Mouse (Mus musculus) ES-E14 (cell line): ENCODE data around the gene Setx. TPM values are rescaled to one million over a fixed set of nuclear protein-coding genes. Genes with fewer than 3 reads are reported as not detected.

ENCODE experiments used
- DNase-seq: peaks from one replicate; pipeline ENCODE4 v3.0.0-alpha.2; 2013; ENCODE audit warnings: low read depth, low spot score
- H3K27ac ChIP-seq: 2 replicates; pipeline ENCODE4 v1.5.1; 2012; ENCODE audit warnings: low read depth, mild to moderate bottlenecking, low read length, moderate library complexity, mixed read lengths; ENCODE audit not compliant: poor library complexity, insufficient read depth, severe bottlenecking
- H3K36me3 ChIP-seq: 2 replicates; pipeline ENCODE4 v1.6.1; 2012; ENCODE audit warnings: mild to moderate bottlenecking, low read length, moderate library complexity, mixed read lengths; ENCODE audit not compliant: control insufficient read depth, poor library complexity, insufficient read depth, severe bottlenecking
- H3K4me1 ChIP-seq, 2 experiments: fragments of 150-350 bp in 1 of 2; sonication (generic) in 1 of 2; 2 replicates each; pipeline ENCODE4 v1.6.1; 2012; ENCODE audit warnings: low read length in 2 of 2, mild to moderate bottlenecking in 1 of 2, mixed read lengths in 1 of 2; ENCODE audit not compliant: control insufficient read depth in 2 of 2, insufficient read depth in 2 of 2, poor library complexity in 1 of 2
- H3K4me3 ChIP-seq, 2 experiments: fragments of 150-350 bp in 1 of 2; sonication (generic) in 1 of 2; 2 replicates each; pipeline ENCODE4 v1.5.1; 2012; ENCODE audit warnings: low read length in 2 of 2, low read depth in 1 of 2, mild to moderate bottlenecking in 1 of 2, mixed read lengths in 1 of 2; ENCODE audit not compliant: insufficient read depth in 1 of 2, poor library complexity in 1 of 2, severe bottlenecking in 1 of 2
- H3K9ac ChIP-seq: 2 replicates; pipeline ENCODE4 v1.6.1; 2012; ENCODE audit warnings: low read depth, mild to moderate bottlenecking, low read length, mixed read lengths; ENCODE audit not compliant: poor library complexity, insufficient read depth, severe bottlenecking
- H3K9me3 ChIP-seq: fragments of 150-350 bp; sonication (generic); 2 replicates; pipeline ENCODE4 v1.6.1; 2012; ENCODE audit warnings: low read depth, mild to moderate bottlenecking, low read length; ENCODE audit not compliant: control insufficient read depth, insufficient read depth
- CHD2 ChIP-seq: IDR thresholded peaks from 2 replicates; pipeline ENCODE4 v1.6.1; 2014; ENCODE audit warnings: mild to moderate bottlenecking, low read depth, low read length, inconsistent platforms
- HCFC1 ChIP-seq: IDR thresholded peaks from 2 replicates; pipeline ENCODE4 v1.6.1; 2012; ENCODE audit warnings: low read length, inconsistent platforms, borderline replicate concordance; ENCODE audit not compliant: insufficient read depth
- MAFK ChIP-seq: IDR thresholded peaks from 2 replicates; pipeline ENCODE4 v1.6.1; 2014; ENCODE audit warnings: mild to moderate bottlenecking, low read depth, low read length, inconsistent platforms; ENCODE audit not compliant: insufficient read depth
- ZC3H11A ChIP-seq: IDR thresholded peaks from 2 replicates; pipeline ENCODE4 v1.6.1; 2012; ENCODE audit warnings: low read depth, mild to moderate bottlenecking, inconsistent platforms, low read length, borderline replicate concordance
- ZNF384 ChIP-seq: IDR thresholded peaks from 2 replicates; pipeline ENCODE4 v1.6.1; 2012; ENCODE audit warnings: low read depth, low read length, inconsistent platforms
- in situ Hi-C, 2 experiments: fragments of 600-800 bp; cut with MboI; formaldehyde crosslinking; loops; one replicate each; pipeline ENCODE4 v1.15.1; 2025; ENCODE audit warnings: low sequenced_read_pairs in 2 of 2, inconsistent platforms in 1 of 2; ENCODE audit not compliant: unreplicated experiment in 2 of 2
- total RNA-seq: library from RNA; depleted of rRNA; stranded (reverse); fragments of 300-350 nt; gene quantifications from 2 replicates; pipeline ENCODE4 v1.2.3, GENCODE M21; 2012

Setx gene
- total RNA-seq, 1 experiment: 123 TPM

- Histone ChIP-seq H3K4me1 (peaks cover 5 to 19% of the 10 kb centered on the region in 2 experiments), H3K36me3 (peaks cover 3% of the 10 kb centered on the region; the same call in 1 of the 2 replicates), H3K9ac (no peak overlapping the region), H3K27ac (peak overlapping the region; percentile 67; the same call in 1 of the 2 replicates), H3K9me3 (no peaks in the 10 kb centered on the region), H3K4me3 (no peak overlapping the region)
- in situ Hi-C loops: no loop called here
- DNase-seq: no peak
- no peak for TF ChIP-seq ZNF384
- peak; percentile 39; the same call in 1 of the 2 replicates for TF ChIP-seq ZC3H11A
- TF ChIP-seq CHD2: peak; percentile 75
- TF ChIP-seq MAFK: no peak
- TF ChIP-seq HCFC1: no peak
These were observed 3.0 kb upstream of the Setx start for GRCm38 (mm10) chr2:29120969-29121368.

DNA sequence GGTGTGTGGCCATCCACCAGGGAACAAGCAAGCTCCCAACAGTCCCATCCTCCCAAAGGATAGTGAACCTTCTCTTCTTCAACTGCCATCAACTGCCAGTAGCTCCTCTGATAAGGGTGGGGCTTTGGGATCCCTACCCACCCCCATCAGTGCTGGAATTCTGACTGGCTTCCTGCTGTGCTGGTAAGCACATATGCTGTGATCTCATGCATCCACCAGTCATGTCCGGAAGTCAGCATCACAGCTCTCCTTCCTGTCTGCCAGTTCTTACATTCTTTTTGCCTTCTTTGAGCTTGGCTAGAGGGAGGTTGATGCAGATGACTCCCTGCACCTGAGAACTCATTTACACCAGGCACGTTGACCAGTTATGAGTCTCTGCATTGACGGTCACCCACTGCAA lies 1.5 kb upstream of the Setx start:
- Histone ChIP-seq H3K36me3 (peaks cover 10% of the 10 kb centered on the region), H3K4me3 (peak overlapping the region in 1 of 2 experiments; percentile 24; a peak in 2 of 4 replicates), H3K4me1 (peaks cover 10 to 19% of the 10 kb centered on the region in 2 experiments), H3K27ac (peak overlapping the region; percentile 74), H3K9me3 (no peaks in the 10 kb centered on the region), H3K9ac (peak overlapping the region; percentile 18; the same call in 1 of the 2 replicates)
- TF ChIP-seq HCFC1 (no peak), ZC3H11A (no peak), CHD2 (no peak), MAFK (no peak), ZNF384 (no peak)
- in situ Hi-C loops: no loop called here
- no peak for DNase-seq

DNA sequence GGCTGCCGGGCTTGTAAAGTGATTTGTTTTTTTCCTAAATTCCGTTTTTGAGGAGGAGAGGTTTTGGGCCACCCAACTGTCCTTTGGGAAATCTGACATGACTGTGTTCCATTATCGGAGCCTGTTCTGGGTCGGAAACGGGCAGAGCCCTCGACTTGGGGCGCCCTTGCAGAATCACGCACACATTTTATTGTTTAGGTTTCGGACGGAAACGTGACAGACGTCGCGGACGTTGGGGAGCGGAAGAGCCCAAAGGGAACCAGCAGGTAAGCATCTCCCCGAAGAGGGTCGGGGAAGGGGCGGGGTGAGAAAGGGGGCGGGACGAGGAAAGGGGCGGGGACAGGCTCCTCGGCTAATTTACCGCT lies 572 bp downstream of the Setx start:
- Histone ChIP-seq H3K36me3 (peaks cover 13% of the 10 kb centered on the region), H3K9me3 (no peaks in the 10 kb centered on the region), H3K4me3 (peak overlapping the region; percentile 60), H3K9ac (peak overlapping the region; percentile 73), H3K4me1 (peaks cover 10 to 19% of the 10 kb centered on the region in 2 experiments), H3K27ac (peak overlapping the region; percentile 92)
- DNase-seq: no peak
- TF ChIP-seq MAFK (no peak), CHD2 (no peak), ZNF384 (no peak), ZC3H11A (no peak), HCFC1 (no peak)
- in situ Hi-C loops: no loop called here

GRCm38 (mm10) chr2:29124936-29125701 lies 1.1 kb downstream of the Setx start:
- no peaks in the 10 kb centered on the region for H3K9me3 ChIP-seq
- H3K27ac ChIP-seq: peak overlapping the region; percentile 94
- H3K9ac ChIP-seq: peak overlapping the region; percentile 96
- in situ Hi-C loops: no loop called here
- H3K4me1 ChIP-seq: peaks cover 10 to 18% of the 10 kb centered on the region in 2 experiments
- peaks cover 17% of the 10 kb centered on the region for H3K36me3 ChIP-seq
- peak overlapping the region; percentile 83 to 99 for H3K4me3 ChIP-seq
- DNase-seq: peak; percentile 97
- TF ChIP-seq CHD2 (no peak), HCFC1 (0 out of 2 replicates have a peak, but pooled peaks have one; percentile 35)
